Mouse (Mus musculus): ENCODE data around the gene Mmp2. TPM values are rescaled to one million over a fixed set of nuclear protein-coding genes. Genes with fewer than 3 reads are reported as not detected.
"Not testable (repeated sequence)": the region's sequence is repeated elsewhere in the genome, so short reads cannot be mapped to it uniquely, and the experiment has no call there.

The Mmp2 gene
- polyA plus RNA-seq, 1 experiment from 2014 or later, result 256 TPM

DNA sequence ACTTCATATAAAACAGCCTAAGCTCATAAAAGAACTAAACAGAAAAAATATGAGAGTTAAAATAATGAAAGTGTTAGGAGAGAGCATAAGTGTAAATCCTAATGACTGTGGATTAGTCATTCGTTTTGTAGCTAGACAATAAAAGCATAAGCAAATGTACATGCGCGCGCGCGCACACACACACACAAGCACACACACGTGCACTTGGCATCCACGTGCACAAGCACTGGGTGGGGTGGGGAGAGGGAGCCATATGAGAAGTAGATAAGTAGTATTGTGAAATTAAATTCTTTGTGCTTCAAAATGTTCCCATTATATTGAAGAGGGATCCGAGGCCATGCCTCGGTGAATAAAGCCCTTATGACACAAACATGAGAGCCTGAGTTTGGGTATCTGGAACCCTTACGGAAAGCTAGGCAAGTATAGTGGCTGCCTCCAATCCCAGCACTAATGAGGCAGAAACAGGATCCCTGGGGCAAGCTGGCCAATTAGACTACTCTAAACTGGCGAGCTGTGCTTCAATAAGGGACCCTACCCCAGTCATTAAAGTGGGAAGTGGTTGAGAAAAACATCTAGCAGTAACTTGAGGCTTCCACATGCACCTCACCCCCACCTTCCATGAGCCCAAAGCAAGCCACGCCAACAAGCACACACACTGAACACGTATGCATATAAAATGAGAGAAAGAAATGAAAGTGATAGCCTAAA is 31.5 kb downstream of the Mmp2 start:
- H3K36me3 ChIP-seq, result peaks cover 3% of the 10 kb centered on the region; the same call in 1 of the 2 replicates
- peaks cover 10% of the 10 kb centered on the region; the same call in 1 of the 2 replicates for H3K4me1 ChIP-seq
- no peak overlapping the region for H3K4me3 ChIP-seq
- no peak for ATAC-seq (ENCODE audit: insufficient number of reproducible peaks, insufficient read depth, low FRiP score, low TSS enrichment, low read depth)
- H3K27ac ChIP-seq, result no peak overlapping the region
- H3K9ac ChIP-seq, result no peak overlapping the region
- no peaks in the 10 kb centered on the region for H3K9me3 ChIP-seq
- 83% methylated on average over 14 of the region's 14 CpGs for WGBS
- peaks cover 7% of the 10 kb centered on the region; the same call in 1 of the 2 replicates for H3K27me3 ChIP-seq
- no peak overlapping the region for H3K4me2 ChIP-seq

DNA sequence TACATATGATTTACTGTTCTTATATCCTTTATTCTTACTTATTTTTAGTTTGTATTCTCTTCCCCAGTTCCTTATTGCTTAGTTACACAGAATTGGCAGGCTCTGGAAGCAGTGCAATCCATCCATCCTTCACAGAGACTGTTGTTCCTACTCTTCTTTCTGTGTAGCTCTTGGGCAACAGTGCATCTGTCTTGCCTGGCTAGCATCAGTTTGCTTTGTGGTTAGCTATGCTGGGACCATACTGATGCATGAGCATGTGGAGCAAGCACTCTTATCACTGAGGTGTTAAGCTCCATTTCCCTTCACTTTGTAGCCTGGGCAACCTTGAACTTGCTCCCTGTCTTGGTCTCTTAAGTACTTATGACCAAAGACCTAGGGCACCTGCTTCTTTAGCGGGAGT is 34.9 kb downstream of the Mmp2 start:
- Histone ChIP-seq H3K27me3 (no peaks in the 10 kb centered on the region), H3K4me3 (no peak overlapping the region), H3K9me3 (no peaks in the 10 kb centered on the region), H3K4me1 (no peaks in the 10 kb centered on the region), H3K27ac (no peak overlapping the region), H3K4me2 (no peak overlapping the region), H3K36me3 (no peaks in the 10 kb centered on the region), H3K9ac (no peak overlapping the region)
- ATAC-seq (ENCODE audit: insufficient number of reproducible peaks, insufficient read depth, low FRiP score, low TSS enrichment, low read depth), result no peak
- 84% methylated on average over 1 of the region's 1 CpGs for WGBS

DNA sequence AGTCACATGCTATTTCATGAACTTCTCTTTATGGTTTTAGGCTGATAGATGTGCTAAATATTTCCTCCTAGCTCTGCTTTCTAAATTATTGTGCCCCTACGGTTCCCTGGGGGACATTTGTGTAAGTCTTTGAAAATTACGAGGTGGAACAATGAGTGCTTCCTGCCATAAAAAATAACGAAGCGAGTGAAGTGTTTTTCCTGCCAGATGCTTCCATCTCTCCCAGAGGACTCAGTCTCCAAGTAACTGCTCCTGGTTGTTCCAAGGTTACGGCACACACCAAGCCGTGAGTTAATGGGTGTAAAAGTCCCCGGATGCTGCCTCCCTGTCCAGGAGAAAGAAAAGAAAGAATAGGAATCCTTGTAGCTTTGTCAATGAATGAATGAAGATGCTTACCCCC is 43.2 kb downstream of the Mmp2 start:
- Histone ChIP-seq H3K4me3 (no peak overlapping the region), H3K36me3 (no peaks in the 10 kb centered on the region), H3K27me3 (no peaks in the 10 kb centered on the region), H3K4me1 (no peaks in the 10 kb centered on the region), H3K9me3 (no peaks in the 10 kb centered on the region), H3K27ac (no peak overlapping the region), H3K9ac (no peak overlapping the region), H3K4me2 (no peak overlapping the region)
- no peak for ATAC-seq (ENCODE audit: insufficient number of reproducible peaks, insufficient read depth, low FRiP score, low TSS enrichment, low read depth)
- 49% methylated on average over 7 of the region's 7 CpGs for WGBS

DNA sequence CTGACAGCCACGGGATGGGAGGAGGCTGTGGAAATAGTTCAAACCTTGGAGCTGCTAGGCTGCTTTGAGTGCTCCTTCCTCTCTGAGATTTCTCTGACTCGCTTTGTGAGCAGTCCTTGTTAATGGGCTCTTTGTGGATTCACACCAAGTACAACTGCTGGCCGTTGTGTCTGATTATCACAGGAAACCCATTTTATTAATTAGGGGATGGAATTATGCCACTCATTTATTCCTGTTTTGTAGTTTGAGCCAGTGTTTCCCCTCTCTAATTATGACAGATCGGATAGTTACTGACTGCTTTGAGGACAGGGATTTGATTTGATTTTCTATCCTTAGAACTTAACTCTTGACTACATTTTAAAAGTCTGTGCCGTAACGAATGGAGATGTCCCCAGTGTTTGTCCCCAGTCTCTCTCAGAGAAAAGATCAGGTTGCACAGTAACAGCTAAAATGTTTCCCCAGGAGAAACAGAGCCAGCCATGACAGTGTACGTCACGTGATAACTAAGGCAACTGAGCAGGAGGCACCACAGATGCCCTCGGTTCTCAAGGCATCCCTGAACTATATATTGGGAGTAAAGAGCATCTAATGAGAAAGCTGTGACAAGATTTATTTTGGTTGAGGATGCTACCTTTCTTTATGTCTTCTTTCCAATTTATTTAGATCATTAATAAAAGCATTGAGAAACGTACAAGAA is 45.1 kb downstream of the Mmp2 start:
- H3K27me3 ChIP-seq, result no peaks in the 10 kb centered on the region
- no peak for ATAC-seq (ENCODE audit: insufficient number of reproducible peaks, insufficient read depth, low FRiP score, low TSS enrichment, low read depth)
- H3K9me3 ChIP-seq, result no peaks in the 10 kb centered on the region
- H3K4me3 ChIP-seq, result no peak overlapping the region
- WGBS, result 43% methylated on average over 10 of the region's 10 CpGs
- no peak overlapping the region for H3K4me2 ChIP-seq
- H3K27ac ChIP-seq, result no peak overlapping the region
- H3K36me3 ChIP-seq, result no peaks in the 10 kb centered on the region
- H3K4me1 ChIP-seq, result peaks cover 6% of the 10 kb centered on the region; the same call in 1 of the 2 replicates
- H3K9ac ChIP-seq, result no peak overlapping the region

DNA sequence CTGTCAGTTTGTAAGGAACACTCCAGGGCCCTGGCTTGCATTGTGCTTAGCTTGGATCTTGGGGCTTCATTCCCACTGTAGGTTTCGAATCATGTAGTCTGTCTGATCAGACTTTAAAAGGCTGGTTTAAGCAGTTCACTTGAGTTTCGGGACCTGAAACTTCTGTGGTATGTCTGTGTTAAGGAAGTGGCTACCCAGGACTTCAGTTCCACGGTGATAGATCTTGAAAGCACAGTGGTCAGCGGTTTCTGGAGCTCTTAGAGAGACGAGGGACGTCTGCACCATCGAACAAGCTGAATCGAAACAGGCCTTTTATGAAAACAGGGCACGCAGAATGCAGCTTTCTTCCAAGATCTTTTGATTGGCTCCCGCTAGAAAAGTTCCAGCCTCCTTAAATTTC is 48.7 kb downstream of the Mmp2 start:
- Histone ChIP-seq H3K4me1 (peaks cover 6% of the 10 kb centered on the region; the same call in 1 of the 2 replicates), H3K27ac (0 out of 2 replicates have a peak overlapping the region, but pooled peaks have one; percentile 34), H3K27me3 (no peaks in the 10 kb centered on the region), H3K9me3 (no peaks in the 10 kb centered on the region; the same call in 1 of the 2 replicates), H3K9ac (no peak overlapping the region), H3K36me3 (peaks cover 8% of the 10 kb centered on the region), H3K4me3 (no peak overlapping the region), H3K4me2 (no peak overlapping the region)
- WGBS, result 61% methylated on average over 10 of the region's 10 CpGs
- ATAC-seq (ENCODE audit: insufficient number of reproducible peaks, insufficient read depth, low FRiP score, low TSS enrichment, low read depth), result no peak

DNA sequence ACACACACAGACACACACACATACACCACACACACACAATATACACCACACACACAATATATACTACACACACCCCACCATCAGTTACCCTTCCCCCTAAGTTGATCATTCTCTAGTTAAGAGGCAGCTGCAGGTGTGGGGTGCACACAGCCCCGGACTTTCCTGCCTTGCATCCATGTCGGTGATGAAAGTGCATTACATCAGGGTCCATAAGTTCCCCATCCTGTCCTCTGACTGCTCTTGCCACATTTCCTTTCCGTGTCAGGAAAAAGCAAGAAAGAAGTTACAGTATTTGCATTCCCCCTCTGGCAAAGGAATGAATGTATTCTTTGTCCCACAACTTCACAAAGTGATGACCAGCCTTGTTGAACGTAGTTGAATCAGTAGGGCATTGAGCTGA is 54.2 kb downstream of the Mmp2 start:
- WGBS, result 33% methylated on average over 4 of the region's 4 CpGs
- peaks cover 8% of the 10 kb centered on the region for H3K36me3 ChIP-seq
- no peaks in the 10 kb centered on the region for H3K4me1 ChIP-seq
- H3K27ac ChIP-seq, result no peak overlapping the region
- no peaks in the 10 kb centered on the region; the same call in 1 of the 2 replicates for H3K9me3 ChIP-seq
- no peak overlapping the region for H3K4me3 ChIP-seq
- no peaks in the 10 kb centered on the region for H3K27me3 ChIP-seq
- H3K4me2 ChIP-seq, result no peak overlapping the region
- ATAC-seq (ENCODE audit: insufficient number of reproducible peaks, insufficient read depth, low FRiP score, low TSS enrichment, low read depth), result no peak
- H3K9ac ChIP-seq, result no peak overlapping the region

DNA sequence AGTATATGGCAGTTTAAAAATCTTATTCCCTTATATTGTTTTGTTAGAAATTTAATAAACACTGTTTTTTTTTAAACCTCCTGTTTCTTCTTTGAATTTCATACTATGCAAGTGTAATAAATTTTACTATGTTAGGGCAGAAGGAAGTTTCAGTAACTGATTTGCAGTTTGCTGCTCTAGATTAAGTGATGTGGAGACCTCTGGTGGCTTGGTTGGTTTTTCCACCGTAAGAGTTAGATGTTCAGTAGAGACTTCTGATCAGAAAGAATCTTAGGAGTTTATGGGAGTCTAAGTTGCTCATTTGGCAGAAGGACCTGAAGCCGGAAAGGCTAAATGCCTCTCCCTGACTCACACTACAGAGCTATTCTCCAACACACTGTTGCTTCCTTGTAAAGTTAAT is 56.7 kb downstream of the Mmp2 start:
- WGBS, result 78% methylated on average over 2 of the region's 2 CpGs
- H3K9me3 ChIP-seq, result no peaks in the 10 kb centered on the region; the same call in 1 of the 2 replicates
- no peaks in the 10 kb centered on the region for H3K27me3 ChIP-seq
- no peak overlapping the region for H3K27ac ChIP-seq
- no peak overlapping the region for H3K4me2 ChIP-seq
- no peaks in the 10 kb centered on the region for H3K4me1 ChIP-seq
- H3K36me3 ChIP-seq, result peaks cover 8% of the 10 kb centered on the region
- no peak for ATAC-seq (ENCODE audit: insufficient number of reproducible peaks, insufficient read depth, low FRiP score, low TSS enrichment, low read depth)
- H3K4me3 ChIP-seq, result no peak overlapping the region
- H3K9ac ChIP-seq, result no peak overlapping the region

DNA sequence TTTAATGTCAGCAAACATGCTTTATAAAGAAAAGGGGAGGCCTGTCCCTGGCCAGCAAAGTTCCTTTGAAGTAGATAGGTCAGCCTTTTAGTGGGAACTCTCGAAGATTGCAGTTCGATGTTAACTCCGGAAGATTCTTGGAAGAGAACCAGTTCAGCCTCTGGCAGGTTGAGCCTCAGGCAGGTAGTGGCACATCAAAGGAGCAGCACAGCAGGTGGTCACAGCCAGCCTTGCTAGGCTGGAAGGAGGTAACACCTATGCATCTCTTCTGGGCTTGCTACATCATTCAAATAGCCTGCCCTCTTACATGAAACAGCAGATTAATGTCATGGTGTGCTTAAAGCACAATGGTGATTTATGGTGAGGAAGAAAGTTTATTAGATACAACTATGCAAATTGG is 65.1 kb downstream of the Mmp2 start:
- 72% methylated on average over 3 of the region's 3 CpGs for WGBS

DNA sequence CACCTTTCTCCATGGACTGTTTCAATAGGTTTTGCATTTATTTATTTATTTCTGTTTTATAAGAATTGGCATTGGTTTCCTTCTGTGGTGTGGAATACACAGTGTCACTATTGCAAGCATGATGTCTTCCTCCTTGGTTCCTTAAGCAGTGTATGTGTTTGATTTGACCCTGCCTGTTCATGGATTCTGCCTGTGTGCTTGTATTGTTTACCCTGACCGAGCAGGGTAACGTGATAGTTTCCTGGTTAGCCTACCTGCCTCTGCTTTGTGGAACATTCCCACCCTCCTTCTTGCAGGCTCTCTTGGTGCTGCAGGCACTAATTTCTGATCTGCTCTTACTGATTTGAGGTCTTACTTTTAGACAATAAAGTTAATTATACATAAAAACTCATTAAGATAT is 66.8 kb downstream of the Mmp2 start:
- Histone ChIP-seq H3K4me1 (0 out of 2 replicates have a peak, but pooled peaks cover 7% of the 10 kb centered on the region), H3K9me3 (no peaks in the 10 kb centered on the region), H3K27me3 (no peaks in the 10 kb centered on the region), H3K4me3 (no peak overlapping the region), H3K9ac (no peak overlapping the region), H3K27ac (no peak overlapping the region), H3K4me2 (no peak overlapping the region), H3K36me3 (no peaks in the 10 kb centered on the region)
- no peak for ATAC-seq (ENCODE audit: insufficient number of reproducible peaks, insufficient read depth, low FRiP score, low TSS enrichment, low read depth)
- WGBS, result 44% methylated on average over 2 of the region's 2 CpGs

More for the DNA sequence above, 65.1 kb downstream of the Mmp2 start:
- H3K4me2 ChIP-seq; H3K4me1 ChIP-seq; ATAC-seq (ENCODE audit: insufficient number of reproducible peaks, insufficient read depth, low FRiP score, low TSS enrichment, low read depth); H3K36me3 ChIP-seq; H3K27me3 ChIP-seq; H3K9ac ChIP-seq; H3K9me3 ChIP-seq; H3K4me3 ChIP-seq; H3K27ac ChIP-seq: not testable (repeated sequence)

DNA sequence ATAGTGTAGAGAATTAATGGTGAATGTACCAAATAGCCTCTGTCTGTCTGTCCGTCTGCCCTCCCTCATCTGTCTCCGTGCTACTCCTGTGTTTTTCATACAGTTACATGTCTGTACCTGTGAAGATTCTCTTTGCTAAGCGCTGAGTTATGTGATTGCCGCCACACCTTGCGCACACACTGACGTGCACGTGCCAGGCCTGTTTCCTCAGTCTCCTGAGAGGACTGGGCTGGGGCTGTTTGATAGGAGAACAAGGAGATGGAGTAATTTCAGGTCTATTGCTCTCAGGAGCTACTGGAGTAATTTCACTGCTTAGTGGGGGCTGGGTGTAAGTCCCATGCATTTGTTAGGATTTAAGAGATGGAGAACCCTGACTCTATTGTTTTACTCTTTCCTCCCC is 68.0 kb downstream of the Mmp2 start:
- H3K36me3 ChIP-seq, result no peaks in the 10 kb centered on the region
- ATAC-seq (ENCODE audit: insufficient number of reproducible peaks, insufficient read depth, low FRiP score, low TSS enrichment, low read depth), result no peak
- H3K4me1 ChIP-seq, result 0 out of 2 replicates have a peak, but pooled peaks cover 7% of the 10 kb centered on the region
- no peaks in the 10 kb centered on the region for H3K9me3 ChIP-seq
- H3K27ac ChIP-seq, result no peak overlapping the region
- H3K4me3 ChIP-seq, result no peak overlapping the region
- H3K9ac ChIP-seq, result no peak overlapping the region
- H3K27me3 ChIP-seq, result no peaks in the 10 kb centered on the region
- 87% methylated on average over 7 of the region's 7 CpGs for WGBS
- H3K4me2 ChIP-seq, result no peak overlapping the region

DNA sequence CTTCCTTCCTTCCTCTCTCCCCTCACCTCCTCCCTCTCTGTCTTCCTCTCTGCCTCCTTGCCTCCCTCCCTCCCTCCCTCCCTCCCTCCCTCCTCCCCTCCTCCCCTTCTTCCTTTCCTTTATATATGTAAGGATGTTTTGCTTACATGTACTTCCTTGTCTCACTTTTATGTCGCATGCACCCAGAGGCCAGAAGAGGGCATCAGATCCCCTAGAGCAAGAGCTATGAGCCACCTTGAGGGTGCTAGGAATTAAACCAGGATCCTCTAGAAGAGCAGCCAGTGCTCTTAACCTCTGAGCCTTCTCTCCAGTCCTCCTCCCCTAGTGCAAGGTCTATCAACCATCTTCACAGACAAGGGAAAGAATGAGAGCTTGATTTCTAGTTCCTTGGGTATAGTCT is 69.0 kb downstream of the Mmp2 start:
- 0 out of 2 replicates have a peak, but pooled peaks cover 7% of the 10 kb centered on the region for H3K4me1 ChIP-seq
- H3K27me3 ChIP-seq, result no peaks in the 10 kb centered on the region
- no peak overlapping the region for H3K4me2 ChIP-seq
- no peak for ATAC-seq (ENCODE audit: insufficient number of reproducible peaks, insufficient read depth, low FRiP score, low TSS enrichment, low read depth)
- no peak overlapping the region for H3K27ac ChIP-seq
- H3K9me3 ChIP-seq, result no peaks in the 10 kb centered on the region
- 80% methylated on average over 1 of the region's 1 CpGs for WGBS
- H3K36me3 ChIP-seq, result no peaks in the 10 kb centered on the region
- H3K9ac ChIP-seq, result no peak overlapping the region
- H3K4me3 ChIP-seq, result no peak overlapping the region

DNA sequence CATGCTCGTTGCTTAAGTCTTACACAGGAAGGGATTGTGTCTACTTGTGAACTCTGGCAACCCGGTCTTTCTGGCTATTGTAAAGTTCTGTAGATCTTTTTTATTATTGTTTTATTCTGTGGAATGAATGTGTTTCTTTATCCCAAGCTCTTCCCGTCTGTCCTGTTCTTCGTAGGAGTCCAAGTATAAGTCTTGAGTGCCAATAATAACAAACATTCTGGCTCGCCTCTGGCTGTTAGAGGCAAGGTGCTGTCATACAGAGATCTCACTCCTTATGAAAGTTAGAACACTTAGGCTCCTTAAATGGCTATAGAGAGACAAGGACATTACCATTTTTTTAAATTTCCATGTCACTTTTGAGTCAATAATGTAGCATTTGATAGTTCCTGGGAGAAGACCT is 69.5 kb downstream of the Mmp2 start:
- Histone ChIP-seq H3K36me3 (no peaks in the 10 kb centered on the region), H3K9ac (no peak overlapping the region), H3K4me3 (no peak overlapping the region), H3K9me3 (no peaks in the 10 kb centered on the region), H3K27me3 (no peaks in the 10 kb centered on the region), H3K4me1 (0 out of 2 replicates have a peak, but pooled peaks cover 7% of the 10 kb centered on the region), H3K4me2 (no peak overlapping the region), H3K27ac (no peak overlapping the region)
- 79% methylated on average over 5 of the region's 5 CpGs for WGBS
- ATAC-seq (ENCODE audit: insufficient number of reproducible peaks, insufficient read depth, low FRiP score, low TSS enrichment, low read depth), result no peak

Data from embryonic facial prominence, embryonic 13.5 days (tissue).